15 mouse cellular contexts compared by ENCODE assay signal in the genomic region with DNA sequence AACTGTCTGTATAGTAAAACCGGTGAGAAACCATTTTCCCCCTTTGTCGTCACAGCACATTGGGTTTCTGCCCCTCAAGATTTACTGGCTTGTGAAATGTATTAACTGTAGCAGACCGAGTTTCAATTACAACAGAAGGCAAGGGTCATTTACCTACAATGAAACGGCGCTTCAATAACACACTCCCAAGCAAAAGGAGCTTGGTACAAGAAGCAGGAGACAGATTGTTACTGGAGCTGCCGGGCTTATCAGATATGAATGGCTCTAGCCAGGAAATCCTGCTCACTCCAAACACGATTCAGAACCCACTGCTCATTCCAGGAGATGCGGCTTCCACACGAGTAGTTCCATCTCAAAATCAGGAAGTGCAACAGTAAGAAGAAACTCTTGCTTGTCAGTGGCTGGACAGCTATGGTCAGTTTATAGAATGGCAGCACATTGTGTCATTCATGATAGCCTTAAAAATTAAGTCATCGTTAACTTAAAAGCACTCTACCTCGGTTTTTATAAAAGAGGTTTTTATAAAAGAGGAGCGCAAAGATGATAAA. TPM values are rescaled to one million over a fixed set of nuclear protein-coding genes. Genes with fewer than 3 reads are reported as not detected.
DNase-seq lines count a peak whose midpoint lies in the region; ATAC-seq lines count a peak whose summit lies in the region.
"Had no signal": no experiment of that assay in that cellular context is flagged by ENCODE, and none has a peak within 500 bp of the region (broad histone marks: within the 10 kb centered on the region; RNA-seq: fewer than 3 reads in every experiment).

No protein-coding gene starts in this region.

- H3K4me3 ChIP-seq in heart, embryonic 16.5 days (ENCODE audit: low read length) = no peak overlapping the region
- no peak overlapping the region for H3K4me3 ChIP-seq in midbrain, embryonic 14.5 days (replicated peaks; ENCODE audit: low read depth, low read length)
- H3K4me3 ChIP-seq in midbrain, embryonic 15.5 days = no peak overlapping the region

- H3K36me3 ChIP-seq in heart, embryonic 16.5 days (ENCODE audit: control insufficient read depth, insufficient read depth) = no peaks in the 10 kb centered on the region
- no peaks in the 10 kb centered on the region for H3K36me3 ChIP-seq in midbrain, embryonic 14.5 days (ENCODE audit: control insufficient read depth, insufficient read depth, low read length)
- H3K36me3 ChIP-seq in midbrain, embryonic 15.5 days (replicated peaks) = no peaks in the 10 kb centered on the region

- H3K27ac ChIP-seq in heart, embryonic 16.5 days (ENCODE audit: low read length) = no peak overlapping the region
- 0 out of 2 replicates have a peak overlapping the region, but pooled peaks have one; percentile 2 for H3K27ac ChIP-seq in midbrain, embryonic 14.5 days (replicated peaks; ENCODE audit: low read depth, low read length)
- H3K27ac ChIP-seq in midbrain, embryonic 15.5 days = no peak overlapping the region
- H3K27ac ChIP-seq: stomach, postnatal 0 days had no signal

- no peaks in the 10 kb centered on the region for H3K27me3 ChIP-seq in heart, embryonic 16.5 days (ENCODE audit: control insufficient read depth, insufficient read depth, low read length)
- H3K27me3 ChIP-seq in midbrain, embryonic 14.5 days (ENCODE audit: control insufficient read depth, insufficient read depth, low read length) = no peaks in the 10 kb centered on the region
- no peaks in the 10 kb centered on the region for H3K27me3 ChIP-seq in midbrain, embryonic 15.5 days (replicated peaks)
- H3K27me3 ChIP-seq: Patski had no signal

- DNase-seq in heart, postnatal 25 days (ENCODE audit: low spot score) = no peak
- DNase-seq in midbrain, embryonic 14.5 days = no peak
- peak; percentile 22 for DNase-seq in kidney, postnatal 10 days
- DNase-seq in cerebellum, adult 11-12 months = no peak
- no peak for DNase-seq in layer of hippocampus, adult 18-20 months (ENCODE audit: low spot score in 2 of 2)
- no peak for DNase-seq in gastrocnemius, postnatal 10 days
- DNase-seq: adrenal gland, adult 2 months; cerebellum, adult 11 months; heart, adult 18-20 months; lung, adult 2 months had no signal

- H3K9me3 ChIP-seq in heart, embryonic 16.5 days (replicated peaks; ENCODE audit: control insufficient read depth, low read length) = no peaks in the 10 kb centered on the region
- H3K9me3 ChIP-seq in midbrain, embryonic 14.5 days (ENCODE audit: control insufficient read depth, low read length) = no peaks in the 10 kb centered on the region
- no peaks in the 10 kb centered on the region for H3K9me3 ChIP-seq in midbrain, embryonic 15.5 days

- no peak for ATAC-seq in heart, embryonic 16.5 days (replicated peaks; ENCODE audit: extremely low read depth, insufficient read depth, low FRiP score)
- ATAC-seq in midbrain, embryonic 14.5 days (ENCODE audit: low FRiP score, low TSS enrichment) = no peak
- ATAC-seq in midbrain, embryonic 15.5 days (replicated peaks) = no peak
- ATAC-seq: forebrain, embryonic 14.5 days; Patski had no signal

- WGBS in heart, embryonic 16.5 days = 38% methylated on average over 12 of the region's 12 CpGs
- WGBS in midbrain, embryonic 14.5 days = 61% methylated on average over 12 of the region's 12 CpGs
- WGBS in midbrain, embryonic 15.5 days = 51% methylated on average over 12 of the region's 12 CpGs

- intact Hi-C loops in heart, postnatal 25 days (cut with DNase I) = loop anchor here (10.0 kb wide), 1 partner anchor 803 kb away; no protein-coding TSS in a partner anchor

- no peak overlapping the region for H3K9ac ChIP-seq in heart, embryonic 16.5 days (ENCODE audit: low read length)
- H3K9ac ChIP-seq in midbrain, embryonic 14.5 days (replicated peaks; ENCODE audit: low read length) = no peak overlapping the region
- no peak overlapping the region for H3K9ac ChIP-seq in midbrain, embryonic 15.5 days

- peaks cover under 1% of the 10 kb centered on the region; the same call in 1 of the 2 replicates for H3K4me1 ChIP-seq in heart, embryonic 16.5 days (ENCODE audit: control insufficient read depth, insufficient read depth, low read length)
- H3K4me1 ChIP-seq in midbrain, embryonic 14.5 days (ENCODE audit: control insufficient read depth, insufficient read depth, low read length) = peaks cover 16% of the 10 kb centered on the region
- peaks cover 6% of the 10 kb centered on the region for H3K4me1 ChIP-seq in midbrain, embryonic 15.5 days

- 0 out of 2 replicates have a peak overlapping the region, but pooled peaks have one; percentile 1 for H3K4me2 ChIP-seq in heart, embryonic 16.5 days (ENCODE audit: low read depth, low read length)
- H3K4me2 ChIP-seq in midbrain, embryonic 14.5 days (ENCODE audit: low read length) = no peak overlapping the region
- H3K4me2 ChIP-seq in midbrain, embryonic 15.5 days = no peak overlapping the region

RNA-seq across cellular contexts. Expression of a gene that starts 28.5 kb away (rescaled TPM):
- 38.3 and 43.4 TPM in 2 replicates for polyA plus RNA-seq in heart, embryonic 16.5 days (2015; fragmentation: Nextera tagmentation; extraction: Ambion mirVana)
- 10 to 100 TPM; 16.5 to 16.8 TPM for total RNA-seq in heart, postnatal 25 days (2021)
- 48.3 and 50.0 TPM in 2 replicates for polyA plus RNA-seq in midbrain, embryonic 14.5 days (2014; fragmentation: Nextera tagmentation; extraction: Ambion mirVana)
- 54.1 and 56.2 TPM in 2 replicates for polyA plus RNA-seq in midbrain, embryonic 15.5 days (2015; fragmentation: Nextera tagmentation; extraction: Ambion mirVana)
- 10 to 100 TPM; 30.0 to 30.3 TPM for total RNA-seq in layer of hippocampus, adult 18-20 months (2021)
- 10 to 100 TPM; 16.9 to 17.0 TPM for total RNA-seq in gastrocnemius, postnatal 10 days (2021)

RNA-seq across cellular contexts. Expression of a gene that starts 59.6 kb away (rescaled TPM):
- polyA plus RNA-seq in heart, embryonic 16.5 days (2015; fragmentation: Nextera tagmentation; extraction: Ambion mirVana) = 46.4 and 50.8 TPM in 2 replicates
- 10 to 100 TPM; 34.4 to 41.1 TPM for total RNA-seq in heart, postnatal 25 days (2021)
- polyA plus RNA-seq in midbrain, embryonic 14.5 days (2014; fragmentation: Nextera tagmentation; extraction: Ambion mirVana) = 57.0 and 57.9 TPM in 2 replicates
- 46.8 and 47.1 TPM in 2 replicates for polyA plus RNA-seq in midbrain, embryonic 15.5 days (2015; fragmentation: Nextera tagmentation; extraction: Ambion mirVana)
- total RNA-seq in layer of hippocampus, adult 18-20 months (2021) = 10 to 100 TPM; 92.8 to 95.7 TPM
- 10 to 100 TPM; 54.8 to 82.3 TPM for total RNA-seq in gastrocnemius, postnatal 10 days (2021)
